Mouse (Mus musculus) bone marrow macrophage, adult 2 months (primary cell): ENCODE results near the gene Pds5a. TPM values are rescaled to one million over a fixed set of nuclear protein-coding genes. Genes with fewer than 3 reads are reported as not detected.

ENCODE experiments used
- H3K27ac ChIP-seq: 2 replicates; pipeline ENCODE4 v1.5.1; 2012; ENCODE audit warnings: low read depth, low read length; ENCODE audit not compliant: insufficient read depth
- H3K4me1 ChIP-seq: 2 replicates; pipeline ENCODE4 v1.6.1; 2012; ENCODE audit warnings: low read length; ENCODE audit not compliant: control insufficient read depth, insufficient read depth
- H3K4me3 ChIP-seq: 2 replicates; pipeline ENCODE4 v1.5.1; 2012; ENCODE audit warnings: mild to moderate bottlenecking, low read length, moderate library complexity; ENCODE audit not compliant: insufficient read depth
- CTCF ChIP-seq: IDR thresholded peaks from 2 replicates; pipeline ENCODE4 v1.5.1; 2012; ENCODE audit warnings: low read depth, mild to moderate bottlenecking, low read length, moderate library complexity
- POLR2A ChIP-seq: IDR thresholded peaks from 2 replicates; pipeline ENCODE4 v1.6.1; 2012; ENCODE audit warnings: mild to moderate bottlenecking, low read depth, low read length, borderline replicate concordance
- polyA plus RNA-seq: library from polyadenylated mRNA; stranded (reverse); fragments of >200 nt; gene quantifications from 2 replicates; pipeline ENCODE4 v1.2.4, GENCODE M21; 2012; ENCODE audit not compliant: missing spikeins, insufficient read depth, insufficient read length

Gene Pds5a
- polyA plus RNA-seq, 1 experiment, result 101 TPM

DNA sequence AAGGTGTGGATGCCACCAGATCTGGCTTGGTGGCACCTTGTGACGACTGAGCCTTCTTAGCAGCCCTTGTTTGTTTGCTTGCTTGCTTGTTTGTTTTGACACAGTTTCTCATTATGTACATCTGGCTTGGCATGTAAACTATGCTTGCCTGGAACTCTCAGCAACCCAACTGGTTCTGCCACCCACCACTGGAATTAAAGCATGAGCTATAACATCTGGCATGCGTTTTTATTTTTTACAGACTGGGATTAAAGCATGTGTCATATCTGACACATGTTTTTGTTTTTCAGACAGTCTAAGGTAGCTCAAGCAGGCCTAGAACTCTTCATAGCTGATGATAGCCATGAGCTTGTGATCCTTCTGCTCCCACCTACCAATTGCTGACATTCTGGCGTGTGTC, 119.5 kb downstream of the Pds5a start:
- Histone ChIP-seq H3K27ac (no peak overlapping the region), H3K4me3 (no peak overlapping the region)
- TF ChIP-seq POLR2A (no peak), CTCF (no peak)

DNA sequence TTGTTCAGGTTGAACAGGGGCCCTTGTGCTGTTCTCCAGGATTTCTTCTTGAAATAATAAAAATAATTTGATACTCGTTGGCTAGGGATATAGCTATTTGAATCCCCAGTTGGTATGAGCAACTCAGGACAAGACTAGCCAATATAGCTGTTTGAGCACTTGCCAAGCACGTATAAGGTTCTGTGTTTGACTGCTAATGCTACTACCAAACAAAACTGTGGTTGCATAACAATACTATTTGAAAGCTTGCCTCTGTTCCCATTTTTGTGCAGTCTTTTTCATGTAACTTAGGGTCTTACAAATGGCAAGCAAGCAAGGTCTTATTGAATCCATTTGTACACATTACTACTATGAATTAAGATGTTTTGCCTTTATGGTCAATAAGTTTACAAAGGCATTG, 122.2 kb downstream of the Pds5a start:
- H3K4me3 ChIP-seq, result no peak overlapping the region
- peaks cover 14% of the 10 kb centered on the region for H3K4me1 ChIP-seq
- TF ChIP-seq CTCF (no peak), POLR2A (no peak)
- no peak overlapping the region for H3K27ac ChIP-seq

More for the DNA sequence above, 119.5 kb downstream of the Pds5a start:
- peaks cover 10% of the 10 kb centered on the region for H3K4me1 ChIP-seq

DNA sequence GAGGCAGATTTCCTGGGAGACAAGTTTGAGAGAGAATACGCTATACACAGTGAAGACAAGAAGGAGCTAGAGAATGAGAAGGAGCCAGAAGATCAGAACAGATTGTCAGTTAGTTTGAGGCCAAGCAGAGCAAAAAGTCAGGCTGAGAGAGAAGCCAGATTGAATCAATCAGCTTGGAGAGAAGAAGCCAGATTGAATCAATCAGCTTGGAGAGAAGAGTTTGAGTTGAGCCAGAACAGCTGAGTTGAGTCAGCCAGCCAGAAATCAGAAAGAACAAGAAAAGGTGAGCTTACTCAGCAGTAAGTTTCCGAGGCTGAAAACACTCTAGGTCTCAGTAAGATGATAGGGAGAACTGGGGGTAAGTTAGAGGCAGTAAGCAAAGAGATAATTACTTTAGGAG, 123.2 kb downstream of the Pds5a start:
- TF ChIP-seq POLR2A (no peak), CTCF (no peak)
- Histone ChIP-seq H3K27ac (no peak overlapping the region), H3K4me1 (peaks cover 14% of the 10 kb centered on the region)

DNA sequence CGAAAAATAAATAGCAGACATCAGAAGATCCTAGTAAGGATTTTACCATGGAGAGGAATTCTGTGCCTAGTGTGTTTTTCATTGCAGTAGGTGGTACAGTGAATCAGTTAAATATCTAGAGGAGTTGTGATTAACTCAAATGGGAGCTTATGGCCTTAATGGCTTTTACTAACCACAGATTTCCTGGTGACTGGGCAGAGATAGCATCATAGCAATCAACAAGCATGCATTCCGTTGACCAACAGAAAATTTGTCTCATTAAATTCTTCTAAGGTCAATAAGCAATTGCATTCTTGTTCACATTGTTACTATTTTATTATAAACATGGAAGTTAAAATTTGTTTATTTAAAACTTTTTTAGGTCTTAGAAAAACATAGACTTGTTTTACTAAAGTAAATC, 132.6 kb downstream of the Pds5a start:
- Histone ChIP-seq H3K4me1 (peaks cover 12% of the 10 kb centered on the region), H3K4me3 (no peak overlapping the region), H3K27ac (no peak overlapping the region)
- no peak for TF ChIP-seq CTCF
- TF ChIP-seq POLR2A, result no peak

More for the DNA sequence above, 123.2 kb downstream of the Pds5a start:
- no peak overlapping the region for H3K4me3 ChIP-seq

DNA sequence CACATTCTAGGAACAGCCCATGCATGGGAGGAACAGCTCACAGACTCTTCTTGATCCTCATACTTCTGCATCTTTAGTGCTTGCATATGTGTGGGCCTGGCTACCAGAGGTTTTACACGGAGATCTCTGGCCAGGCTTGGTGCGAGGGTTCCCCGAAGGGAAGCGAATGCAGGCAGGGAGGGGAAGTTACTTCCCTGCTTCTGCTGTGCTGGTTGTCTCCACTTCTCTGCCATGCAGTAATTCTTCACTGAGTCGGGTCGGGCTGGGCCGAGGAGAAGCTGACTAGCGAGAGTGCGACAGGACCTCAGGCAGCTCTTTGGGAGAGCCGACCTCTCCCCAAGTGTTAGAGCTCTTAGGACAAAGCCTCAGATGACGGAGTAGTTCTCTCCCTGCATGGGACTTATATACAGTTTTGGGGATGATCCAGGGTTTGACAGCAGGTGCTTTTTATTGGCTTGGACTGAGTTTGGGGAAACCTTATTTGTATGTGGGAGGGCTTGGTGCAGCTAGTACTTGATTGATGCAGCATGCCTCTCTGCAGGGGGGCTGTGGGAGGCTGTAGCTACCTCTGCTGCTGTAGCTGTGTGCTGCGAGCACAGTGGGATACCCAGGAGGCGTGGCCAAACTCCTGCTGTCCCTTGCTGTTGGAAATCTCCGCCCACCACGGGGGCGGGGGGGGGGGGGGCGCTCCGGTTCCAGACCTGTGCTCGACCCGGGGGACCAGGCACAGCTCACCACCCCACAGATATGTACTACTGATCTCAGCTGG, 136.8 kb downstream of the Pds5a start:
- peaks cover 21% of the 10 kb centered on the region for H3K4me1 ChIP-seq
- TF ChIP-seq CTCF (no peak), POLR2A (no peak)
- no peak overlapping the region for H3K27ac ChIP-seq
- H3K4me3 ChIP-seq, result no peak overlapping the region

DNA sequence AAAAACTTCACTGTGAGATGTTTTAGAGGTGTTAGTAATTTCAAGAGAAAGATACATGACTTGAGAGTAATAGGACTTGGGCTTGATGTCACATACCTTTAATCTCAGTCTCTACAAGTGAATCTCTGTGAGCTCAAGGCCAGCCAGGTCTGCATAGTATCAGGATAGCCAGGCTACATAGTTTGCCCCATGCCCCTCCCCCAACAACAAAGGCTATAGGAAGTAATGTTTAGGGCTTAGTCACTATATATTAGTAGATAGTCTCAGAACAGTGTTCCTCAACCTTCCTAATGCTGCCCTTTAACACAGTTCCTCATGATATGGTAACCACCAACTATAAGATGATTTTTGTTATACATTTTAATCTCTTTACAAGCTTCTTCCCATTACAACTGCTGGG, 141.0 kb downstream of the Pds5a start:
- Histone ChIP-seq H3K27ac (no peak overlapping the region), H3K4me1 (peaks cover 24% of the 10 kb centered on the region), H3K4me3 (no peak overlapping the region)
- TF ChIP-seq POLR2A (no peak), CTCF (no peak)

Other genes with a start within 250 kb of the Pds5a start
- gene Gm43552, start 205.4 kb downstream of the Pds5a start, polyA plus RNA-seq, result not detected in 2 replicates
- gene Smim14, start 161.1 kb downstream of the Pds5a start, polyA plus RNA-seq, result 232 and 266 TPM in 2 replicates
- 127 and 130 TPM in 2 replicates for gene Ube2k, start 161.0 kb downstream of the Pds5a start, polyA plus RNA-seq
- 8.1 and 10.1 TPM in 2 replicates for gene N4bp2, start 65.2 kb upstream of the Pds5a start, polyA plus RNA-seq
- 2.1 and 2.4 TPM in 2 replicates for gene Rhoh, start 162.9 kb upstream of the Pds5a start, polyA plus RNA-seq
- not detected in 2 replicates for gene Chrna9, start 236.6 kb upstream of the Pds5a start, polyA plus RNA-seq